Mouse (Mus musculus) lung, postnatal 0 days (tissue): Measurements from ENCODE around the gene G6pc3.

Experiments
- CTCF ChIP-seq: IDR thresholded peaks from 2 replicates; pipeline ENCODE4 v1.5.1; 2016; ENCODE audit warnings: antibody characterized with exemption, mild to moderate bottlenecking
- EP300 ChIP-seq: IDR thresholded peaks from 2 replicates; pipeline ENCODE4 v1.6.1; 2016; ENCODE audit warnings: antibody characterized with exemption, mild to moderate bottlenecking, control low read depth

DNA sequence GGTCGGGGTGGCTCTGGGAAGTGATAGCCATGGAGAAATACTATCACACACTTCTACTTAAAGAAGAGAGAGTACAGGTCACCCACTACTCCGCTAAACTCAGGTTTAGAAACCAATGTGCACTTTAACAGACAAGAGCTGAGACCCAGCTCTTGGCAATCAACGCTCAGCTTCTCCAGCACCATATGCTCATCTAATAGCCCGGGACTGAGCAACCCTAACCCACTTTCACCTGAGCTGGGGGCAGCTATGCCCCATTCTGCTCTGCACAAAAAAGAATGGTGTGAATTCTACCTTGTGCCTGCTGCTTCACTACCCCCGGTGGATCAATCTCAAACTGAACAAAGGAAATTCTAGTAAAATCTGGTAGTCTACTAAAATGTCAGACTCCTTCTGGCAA, 21.9 kb upstream of the G6pc3 start:
- no peak for TF ChIP-seq CTCF
- no peak for TF ChIP-seq EP300
